In genomic region chr13:30082761-30083160, GRCm38 (mm10) we compare ENCODE assay signal across 19 mouse cellular contexts.
"Had no signal": no experiment of that assay in that cellular context is flagged by ENCODE, and none has a peak within 500 bp of the region (broad histone marks: within the 10 kb centered on the region; RNA-seq: fewer than 3 reads in every experiment).

No protein-coding gene starts in this region.

- DNase-seq: kidney, adult 8-10 months; kidney, postnatal 10 days; kidney, postnatal 36 days; layer of hippocampus, postnatal 36 days; lung, adult 18-20 months; lung, postnatal 10 days; lung, postnatal 36 days; retina, postnatal 1 day; right cerebral cortex, postnatal 25 days; thymus, adult 18-20 months; thymus, postnatal 36 days had no signal

- H3K27me3 ChIP-seq: kidney, embryonic 15.5 days; lung, embryonic 15.5 days; midbrain, embryonic 15.5 days; neural tube, embryonic 13.5 days had no signal

- H3K36me3 ChIP-seq: kidney, embryonic 15.5 days; lung, embryonic 15.5 days; midbrain, embryonic 10.5 days; midbrain, embryonic 15.5 days; neural tube, embryonic 13.5 days had no signal

- H3K4me2 ChIP-seq: kidney, embryonic 15.5 days; lung, embryonic 15.5 days; midbrain, embryonic 15.5 days; neural tube, embryonic 13.5 days had no signal

- H3K9ac ChIP-seq: kidney, embryonic 15.5 days; liver, embryonic 14.5 days; lung, embryonic 15.5 days; midbrain, embryonic 15.5 days; neural tube, embryonic 13.5 days had no signal

- H3K9me3 ChIP-seq: kidney, embryonic 15.5 days; lung, embryonic 15.5 days; midbrain, embryonic 10.5 days; midbrain, embryonic 15.5 days; neural tube, embryonic 13.5 days had no signal

- H3K27ac ChIP-seq: kidney, embryonic 15.5 days; left cerebral cortex, adult 2 months; liver, embryonic 14.5 days; lung, embryonic 15.5 days; midbrain, embryonic 10.5 days; midbrain, embryonic 15.5 days; neural tube, embryonic 13.5 days had no signal

- ATAC-seq: midbrain, embryonic 15.5 days had no signal

- H3K4me3 ChIP-seq: kidney, embryonic 15.5 days; left cerebral cortex, adult 2 months; lung, embryonic 15.5 days; megakaryocyte, embryonic 14.5 days; midbrain, embryonic 10.5 days; midbrain, embryonic 15.5 days; neural tube, embryonic 13.5 days had no signal
